Mouse (Mus musculus) limb, embryonic 14.5 days (tissue): ENCODE results near the gene B3galt5. TPM values are rescaled to one million over a fixed set of nuclear protein-coding genes. Genes with fewer than 3 reads are reported as not detected.

Source experiments
- ATAC-seq: fragments of 200-750 bp; cut with Nextera tagmentation; 2 replicates; pipeline ENCODE4 v1.8.0; 2017; ENCODE audit warnings: low read depth, moderate number of reproducible peaks, moderate TSS enrichment; ENCODE audit not compliant: low FRiP score
- DNase-seq: peaks from one replicate; pipeline ENCODE4 v3.0.0-alpha.2; 2015; ENCODE audit warnings: low spot score
- H3K27ac ChIP-seq: fragments of 300-500 bp; sonication (generic); replicated peaks from 2 replicates; pipeline ENCODE4 v1.5.1; 2014; ENCODE audit warnings: low read depth, mild to moderate bottlenecking, low read length, moderate library complexity, mixed read lengths
- H3K27me3 ChIP-seq: fragments of 300-500 bp; sonication (generic); 2 replicates; pipeline ENCODE4 v1.6.1; 2014; ENCODE audit warnings: low read length, mixed read lengths; ENCODE audit not compliant: control insufficient read depth, insufficient read depth
- H3K36me3 ChIP-seq: fragments of 300-500 bp; sonication (generic); 2 replicates; pipeline ENCODE4 v1.6.1; 2014; ENCODE audit warnings: mild to moderate bottlenecking, low read length, moderate library complexity, mixed read lengths; ENCODE audit not compliant: control insufficient read depth, insufficient read depth
- H3K4me1 ChIP-seq: fragments of 300-500 bp; sonication (generic); 2 replicates; pipeline ENCODE4 v1.6.1; 2014; ENCODE audit warnings: antibody characterized with exemption, low read length, mixed read lengths; ENCODE audit not compliant: control insufficient read depth, insufficient read depth
- H3K4me2 ChIP-seq: fragments of 300-500 bp; sonication (generic); replicated peaks from 2 replicates; pipeline ENCODE4 v1.6.1; 2014; ENCODE audit warnings: low read depth, mild to moderate bottlenecking, low read length, moderate library complexity; ENCODE audit not compliant: severe bottlenecking
- H3K4me3 ChIP-seq: fragments of 300-500 bp; sonication (generic); replicated peaks from 2 replicates; pipeline ENCODE4 v1.5.1; 2014; ENCODE audit warnings: low read length
- H3K9ac ChIP-seq: fragments of 300-500 bp; sonication (generic); 2 replicates; pipeline ENCODE4 v1.6.1; 2014; ENCODE audit warnings: mild to moderate bottlenecking, low read depth, low read length, moderate library complexity; ENCODE audit not compliant: severe bottlenecking
- H3K9me3 ChIP-seq: fragments of 300-500 bp; sonication (generic); 2 replicates; pipeline ENCODE4 v1.6.1; 2016; ENCODE audit warnings: low read length; ENCODE audit not compliant: control insufficient read depth
- POLR2A ChIP-seq: fragments of 200-500 bp; IDR thresholded peaks from 2 replicates; pipeline ENCODE4 v1.8.0; 2012; ENCODE audit warnings: inconsistent platforms, mild to moderate bottlenecking, moderate library complexity, borderline replicate concordance; ENCODE audit not compliant: insufficient read depth, insufficient read length; ENCODE audit errors: extremely low read depth
- WGBS: fragments of 180-500 bp; shearing (Covaris S2); extraction: QIAGEN DNeasy Blood & Tissue Kit; methylation state at CpG from one replicate; pipeline ENCODE4 v1.1.7; 2014; 5-methylcytosine and 5-hydroxymethylcytosine counted together
- polyA plus RNA-seq, 2 experiments: library from polyadenylated mRNA; depleted of rRNA in 1 of 2; stranded (reverse) in 1 of 2; unstranded in 1 of 2; fragments of >200 nt; fragmentation: Nextera tagmentation in 1 of 2; extraction: Ambion mirVana in 1 of 2; gene quantifications; 2 replicates each; pipeline versions ENCODE4 v1.2.1 to v1.2.3; 2012 to 2014

The B3galt5 gene
- polyA plus RNA-seq, 2 experiments, result 0.21 to 0.28 TPM

- Histone ChIP-seq H3K9ac (no peak overlapping the region), H3K4me1 (no peaks in the 10 kb centered on the region), H3K36me3 (no peaks in the 10 kb centered on the region), H3K4me3 (no peak overlapping the region), H3K4me2 (no peak overlapping the region), H3K9me3 (no peaks in the 10 kb centered on the region), H3K27me3 (no peaks in the 10 kb centered on the region), H3K27ac (no peak overlapping the region)
- no peak for TF ChIP-seq POLR2A
- WGBS, result 80% methylated on average over 4 of the region's 4 CpGs
- ATAC-seq, result no peak
- DNase-seq, result no peak
Measured at GRCm38 (mm10) chr16:96303356-96303755, 67.8 kb downstream of the B3galt5 start.

GRCm38 (mm10) chr16:96304438-96304837, 68.8 kb downstream of the B3galt5 start:
- Histone ChIP-seq H3K4me2 (no peak overlapping the region), H3K4me3 (no peak overlapping the region), H3K27ac (no peak overlapping the region), H3K36me3 (no peaks in the 10 kb centered on the region), H3K9me3 (no peaks in the 10 kb centered on the region), H3K27me3 (no peaks in the 10 kb centered on the region), H3K4me1 (no peaks in the 10 kb centered on the region), H3K9ac (no peak overlapping the region)
- DNase-seq, result no peak
- no peak for ATAC-seq
- no peak for TF ChIP-seq POLR2A

- H3K4me3 ChIP-seq, result no peak overlapping the region
- no peaks in the 10 kb centered on the region for H3K27me3 ChIP-seq
- no peak overlapping the region for H3K9ac ChIP-seq
- no peak for TF ChIP-seq POLR2A
- 56% methylated on average over 4 of the region's 4 CpGs for WGBS
- no peak for DNase-seq
- no peaks in the 10 kb centered on the region for H3K36me3 ChIP-seq
- no peak overlapping the region for H3K27ac ChIP-seq
- H3K4me2 ChIP-seq, result no peak overlapping the region
- H3K4me1 ChIP-seq, result no peaks in the 10 kb centered on the region
- no peak for ATAC-seq
- no peaks in the 10 kb centered on the region for H3K9me3 ChIP-seq
Measured at GRCm38 (mm10) chr16:96306905-96307304, 71.3 kb downstream of the B3galt5 start.

- Histone ChIP-seq H3K9me3 (no peaks in the 10 kb centered on the region), H3K36me3 (no peaks in the 10 kb centered on the region), H3K4me3 (no peak overlapping the region), H3K27me3 (no peaks in the 10 kb centered on the region), H3K4me2 (no peak overlapping the region), H3K9ac (no peak overlapping the region), H3K27ac (no peak overlapping the region), H3K4me1 (no peaks in the 10 kb centered on the region)
- TF ChIP-seq POLR2A, result no peak
- DNase-seq, result no peak
- 88% methylated on average over 8 of the region's 8 CpGs for WGBS
- ATAC-seq, result no peak
Measured at GRCm38 (mm10) chr16:96317803-96318202, 82.2 kb downstream of the B3galt5 start.

- Histone ChIP-seq H3K9me3 (no peaks in the 10 kb centered on the region), H3K4me2 (no peak overlapping the region), H3K27me3 (no peaks in the 10 kb centered on the region), H3K4me3 (no peak overlapping the region), H3K27ac (no peak overlapping the region), H3K4me1 (peaks cover 9% of the 10 kb centered on the region; the same call in 1 of the 2 replicates), H3K9ac (no peak overlapping the region), H3K36me3 (no peaks in the 10 kb centered on the region)
- TF ChIP-seq POLR2A, result no peak
- DNase-seq, result no peak
- WGBS, result 88% methylated on average over 1 of the region's 1 CpGs
- no peak for ATAC-seq
Measured at GRCm38 (mm10) chr16:96322739-96323138, 87.1 kb downstream of the B3galt5 start.

- no peak overlapping the region for H3K9ac ChIP-seq
- DNase-seq (no peak), ATAC-seq (no peak)
- WGBS, result 81% methylated on average over 4 of the region's 4 CpGs
- TF ChIP-seq POLR2A, result no peak
- no peak overlapping the region for H3K4me3 ChIP-seq
- H3K27ac ChIP-seq, result no peak overlapping the region
- no peaks in the 10 kb centered on the region for H3K9me3 ChIP-seq
- H3K36me3 ChIP-seq, result no peaks in the 10 kb centered on the region
- H3K4me2 ChIP-seq, result no peak overlapping the region
- peaks cover 9% of the 10 kb centered on the region; the same call in 1 of the 2 replicates for H3K4me1 ChIP-seq
- H3K27me3 ChIP-seq, result no peaks in the 10 kb centered on the region
Measured at GRCm38 (mm10) chr16:96323166-96323565, 87.6 kb downstream of the B3galt5 start.
